Mouse (Mus musculus): ENCODE data around the gene Dcun1d1. TPM values are rescaled to one million over a fixed set of nuclear protein-coding genes. Genes with fewer than 3 reads are reported as not detected.

Gene Dcun1d1
- polyA plus RNA-seq, 1 experiment, result 333 TPM

- Histone ChIP-seq H3K4me3 (ENCODE audit: control insufficient read depth, low read depth, low read length) (peak overlapping the region; percentile 93), H3K27ac (ENCODE audit: control insufficient read depth, insufficient read depth, low read depth, low read length) (peak overlapping the region; percentile 87), H3K27me3 (ENCODE audit: control insufficient read depth, insufficient read depth, low read length) (no peaks in the 10 kb centered on the region), H3K4me1 (ENCODE audit: control insufficient read depth, insufficient read depth, low read length) (peaks cover 2% of the 10 kb centered on the region), H3K36me3 (ENCODE audit: control insufficient read depth, insufficient read depth, low read length) (no peaks in the 10 kb centered on the region)
- no peak for TF ChIP-seq POLR2A (IDR thresholded peaks at IDR 0.05; ENCODE audit: control insufficient read depth, low read depth, low read length)
- no peak for TF ChIP-seq CTCF (IDR thresholded peaks at IDR 0.05; ENCODE audit: control insufficient read depth, insufficient read depth, insufficient replicate concordance, low read depth, low read length)
These were observed 5.1 kb downstream of the Dcun1d1 start for GRCm38 (mm10) chr3:35931896-35932727.

GRCm38 (mm10) chr3:35931359-35931758 lies 5.9 kb downstream of the Dcun1d1 start:
- Histone ChIP-seq H3K4me3 (ENCODE audit: control insufficient read depth, low read depth, low read length) (peak overlapping the region; percentile 93), H3K27ac (ENCODE audit: control insufficient read depth, insufficient read depth, low read depth, low read length) (no peak overlapping the region; the same call in 1 of the 2 replicates), H3K27me3 (ENCODE audit: control insufficient read depth, insufficient read depth, low read length) (no peaks in the 10 kb centered on the region)

DNA sequence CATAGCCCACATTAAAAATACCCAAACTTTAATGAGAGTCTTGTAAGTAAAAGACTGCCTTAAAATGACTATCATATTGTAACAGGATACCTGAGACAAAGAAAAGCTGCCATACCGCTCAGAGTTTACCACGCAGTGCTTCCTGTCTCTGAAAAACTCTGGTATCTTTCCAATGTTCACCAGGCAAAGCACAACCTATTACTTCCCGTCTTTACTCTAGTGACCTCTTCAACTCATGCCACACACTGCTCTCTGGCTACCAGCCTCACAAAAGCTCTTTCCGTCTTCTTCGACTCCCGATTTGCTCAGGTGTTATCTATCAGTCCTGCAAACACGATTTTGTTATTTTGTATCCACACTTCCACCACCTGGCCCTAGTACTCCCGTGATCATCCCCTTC lies 7.4 kb downstream of the Dcun1d1 start:
- Histone ChIP-seq H3K4me1 (ENCODE audit: control insufficient read depth, insufficient read depth, low read length) (peaks cover 2% of the 10 kb centered on the region), H3K4me3 (ENCODE audit: control insufficient read depth, low read depth, low read length) (peak overlapping the region; percentile 37; the same call in 1 of the 2 replicates)
- TF ChIP-seq CTCF (IDR thresholded peaks at IDR 0.05; ENCODE audit: control insufficient read depth, insufficient read depth, insufficient replicate concordance, low read depth, low read length), result no peak
- TF ChIP-seq POLR2A (IDR thresholded peaks at IDR 0.05; ENCODE audit: control insufficient read depth, low read depth, low read length), result no peak

More at GRCm38 (mm10) chr3:35931359-35931758, 5.9 kb downstream of the Dcun1d1 start:
- TF ChIP-seq POLR2A (IDR thresholded peaks at IDR 0.05; ENCODE audit: control insufficient read depth, low read depth, low read length) (no peak), CTCF (IDR thresholded peaks at IDR 0.05; ENCODE audit: control insufficient read depth, insufficient read depth, insufficient replicate concordance, low read depth, low read length) (no peak)
- H3K36me3 ChIP-seq (ENCODE audit: control insufficient read depth, insufficient read depth, low read length), result no peaks in the 10 kb centered on the region
- peaks cover 2% of the 10 kb centered on the region for H3K4me1 ChIP-seq (ENCODE audit: control insufficient read depth, insufficient read depth, low read length)

DNA sequence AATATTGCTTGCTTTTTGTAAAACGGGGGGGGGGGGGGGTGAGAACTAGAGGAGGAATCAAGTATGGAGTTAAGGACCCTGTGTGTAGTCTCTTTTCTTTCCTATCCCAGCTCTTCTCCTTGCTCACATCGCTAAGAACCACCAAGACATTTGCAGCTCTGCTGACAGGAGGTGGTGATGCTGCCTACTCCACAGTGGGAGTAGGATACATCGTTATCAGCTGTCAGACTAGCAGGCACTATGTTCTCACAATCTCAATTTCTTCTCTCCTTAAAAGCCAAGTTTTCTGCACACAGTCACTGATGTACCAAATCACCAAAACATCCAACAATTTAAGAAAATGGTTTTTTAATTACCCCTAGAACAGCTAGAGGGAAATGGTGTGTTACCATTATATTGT lies 7.8 kb downstream of the Dcun1d1 start:
- H3K27ac ChIP-seq (ENCODE audit: control insufficient read depth, insufficient read depth, low read depth, low read length), result no peak overlapping the region
- no peaks in the 10 kb centered on the region for H3K36me3 ChIP-seq (ENCODE audit: control insufficient read depth, insufficient read depth, low read length)
- peaks cover 2% of the 10 kb centered on the region for H3K4me1 ChIP-seq (ENCODE audit: control insufficient read depth, insufficient read depth, low read length)
- H3K27me3 ChIP-seq (ENCODE audit: control insufficient read depth, insufficient read depth, low read length), result no peaks in the 10 kb centered on the region
- TF ChIP-seq POLR2A (IDR thresholded peaks at IDR 0.05; ENCODE audit: control insufficient read depth, low read depth, low read length), result no peak
- no peak overlapping the region for H3K4me3 ChIP-seq (ENCODE audit: control insufficient read depth, low read depth, low read length)

More for the DNA sequence above, 7.4 kb downstream of the Dcun1d1 start:
- H3K27me3 ChIP-seq (ENCODE audit: control insufficient read depth, insufficient read depth, low read length), result no peaks in the 10 kb centered on the region
- no peaks in the 10 kb centered on the region for H3K36me3 ChIP-seq (ENCODE audit: control insufficient read depth, insufficient read depth, low read length)
- peak overlapping the region; percentile 44; the same call in 1 of the 2 replicates for H3K27ac ChIP-seq (ENCODE audit: control insufficient read depth, insufficient read depth, low read depth, low read length)

- no peaks in the 10 kb centered on the region for H3K27me3 ChIP-seq (ENCODE audit: control insufficient read depth, insufficient read depth, low read length)
- H3K4me3 ChIP-seq (ENCODE audit: control insufficient read depth, low read depth, low read length), result no peak overlapping the region
- no peak for TF ChIP-seq CTCF (IDR thresholded peaks at IDR 0.05; ENCODE audit: control insufficient read depth, insufficient read depth, insufficient replicate concordance, low read depth, low read length)
- TF ChIP-seq POLR2A (IDR thresholded peaks at IDR 0.05; ENCODE audit: control insufficient read depth, low read depth, low read length), result no peak
- H3K4me1 ChIP-seq (ENCODE audit: control insufficient read depth, insufficient read depth, low read length), result no peaks in the 10 kb centered on the region
- no peaks in the 10 kb centered on the region for H3K36me3 ChIP-seq (ENCODE audit: control insufficient read depth, insufficient read depth, low read length)
- H3K27ac ChIP-seq (ENCODE audit: control insufficient read depth, insufficient read depth, low read depth, low read length), result no peak overlapping the region
These were observed 11.4 kb downstream of the Dcun1d1 start for GRCm38 (mm10) chr3:35925852-35926251.

DNA sequence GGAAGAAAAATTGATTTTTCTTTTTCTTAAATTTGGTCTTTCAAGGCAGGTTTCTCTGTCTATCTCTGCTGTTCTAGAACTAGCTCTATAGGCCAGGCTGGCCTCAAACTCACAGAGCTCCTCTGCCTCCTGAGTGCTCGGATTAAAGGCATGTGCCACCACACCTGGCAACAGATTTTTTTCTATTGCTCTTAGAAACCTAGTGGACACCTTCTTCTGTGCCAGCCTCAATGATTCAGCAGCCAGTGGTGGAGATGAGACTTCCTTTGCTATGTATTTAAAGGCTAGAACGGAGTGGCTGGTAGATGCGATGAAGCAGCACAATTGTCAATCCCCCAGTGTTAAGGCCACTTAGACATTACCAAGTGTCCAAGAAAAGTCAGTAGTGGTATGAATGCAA lies 13.2 kb downstream of the Dcun1d1 start:
- TF ChIP-seq POLR2A (IDR thresholded peaks at IDR 0.05; ENCODE audit: control insufficient read depth, low read depth, low read length), result no peak
- no peak for TF ChIP-seq CTCF (IDR thresholded peaks at IDR 0.05; ENCODE audit: control insufficient read depth, insufficient read depth, insufficient replicate concordance, low read depth, low read length)
- Histone ChIP-seq H3K4me3 (ENCODE audit: control insufficient read depth, low read depth, low read length) (no peak overlapping the region), H3K36me3 (ENCODE audit: control insufficient read depth, insufficient read depth, low read length) (no peaks in the 10 kb centered on the region), H3K27me3 (ENCODE audit: control insufficient read depth, insufficient read depth, low read length) (no peaks in the 10 kb centered on the region), H3K4me1 (ENCODE audit: control insufficient read depth, insufficient read depth, low read length) (no peaks in the 10 kb centered on the region), H3K27ac (ENCODE audit: control insufficient read depth, insufficient read depth, low read depth, low read length) (no peak overlapping the region)

DNA sequence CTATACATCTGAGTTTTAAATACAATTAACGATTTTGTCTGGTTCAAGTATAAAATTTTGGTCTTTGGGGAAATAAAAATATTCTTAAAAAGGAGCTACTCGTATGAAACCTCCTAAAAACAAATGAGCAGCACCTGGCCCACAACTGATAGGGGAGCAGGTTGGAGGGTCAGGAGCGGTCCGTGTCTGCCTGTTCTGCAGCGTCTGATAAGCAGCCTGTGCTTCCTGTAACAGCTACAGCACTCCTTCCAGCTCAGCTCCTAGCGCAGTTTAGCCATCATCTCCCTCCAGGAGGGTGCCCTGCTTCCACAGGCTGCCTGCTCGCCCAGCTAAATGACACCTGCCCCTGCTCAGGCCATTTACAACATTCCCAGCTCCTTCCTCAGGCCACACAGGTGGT lies 13.8 kb downstream of the Dcun1d1 start:
- TF ChIP-seq CTCF (IDR thresholded peaks at IDR 0.05; ENCODE audit: control insufficient read depth, insufficient read depth, insufficient replicate concordance, low read depth, low read length), result no peak
- no peak for TF ChIP-seq POLR2A (IDR thresholded peaks at IDR 0.05; ENCODE audit: control insufficient read depth, low read depth, low read length)
- Histone ChIP-seq H3K27me3 (ENCODE audit: control insufficient read depth, insufficient read depth, low read length) (no peaks in the 10 kb centered on the region), H3K36me3 (ENCODE audit: control insufficient read depth, insufficient read depth, low read length) (no peaks in the 10 kb centered on the region), H3K4me3 (ENCODE audit: control insufficient read depth, low read depth, low read length) (no peak overlapping the region), H3K27ac (ENCODE audit: control insufficient read depth, insufficient read depth, low read depth, low read length) (peak overlapping the region; percentile 34; the same call in 1 of the 2 replicates), H3K4me1 (ENCODE audit: control insufficient read depth, insufficient read depth, low read length) (no peaks in the 10 kb centered on the region)
